Mouse (Mus musculus) midbrain, embryonic 11.5 days (tissue): ENCODE data around the gene Fcrl6. TPM values are rescaled to one million over a fixed set of nuclear protein-coding genes. Genes with fewer than 3 reads are reported as not detected.

Experiments
- ATAC-seq: fragments of 200-750 bp; cut with Nextera tagmentation; 2 replicates; pipeline ENCODE4 v1.8.0; 2017; ENCODE audit warnings: moderate TSS enrichment, moderate library complexity; ENCODE audit not compliant: low FRiP score
- DNase-seq: peaks from one replicate; pipeline ENCODE4 v3.0.0; 2015; ENCODE audit warnings: low spot score; ENCODE audit errors: missing footprints
- H3K27ac ChIP-seq: fragments of 300-500 bp; sonication (generic); 2 replicates; pipeline ENCODE4 v1.5.1; 2014; ENCODE audit warnings: low read depth, low read length
- H3K27me3 ChIP-seq: fragments of 300-500 bp; sonication (generic); 2 replicates; pipeline ENCODE4 v1.6.1; 2014; ENCODE audit warnings: mild to moderate bottlenecking, low read length, moderate library complexity, mixed read lengths; ENCODE audit not compliant: control insufficient read depth, insufficient read depth
- H3K36me3 ChIP-seq: fragments of 300-500 bp; sonication (generic); 2 replicates; pipeline ENCODE4 v1.6.1; 2014; ENCODE audit warnings: mild to moderate bottlenecking, low read length, moderate library complexity, mixed read lengths; ENCODE audit not compliant: control insufficient read depth, insufficient read depth
- H3K4me1 ChIP-seq: fragments of 300-500 bp; sonication (generic); 2 replicates; pipeline ENCODE4 v1.6.1; 2014; ENCODE audit warnings: low read length; ENCODE audit not compliant: control insufficient read depth, insufficient read depth
- H3K4me2 ChIP-seq: fragments of 300-500 bp; sonication (generic); 2 replicates; pipeline ENCODE4 v1.6.1; 2014; ENCODE audit warnings: mild to moderate bottlenecking, moderate library complexity
- H3K4me3 ChIP-seq: fragments of 300-500 bp; sonication (generic); 2 replicates; pipeline ENCODE4 v1.5.1; 2014; ENCODE audit warnings: low read depth, low read length
- H3K9ac ChIP-seq: fragments of 300-500 bp; sonication (generic); 2 replicates; pipeline ENCODE4 v1.6.1; 2014; ENCODE audit warnings: low read length
- H3K9me3 ChIP-seq: fragments of 300-500 bp; sonication (generic); 2 replicates; pipeline ENCODE4 v1.6.1; 2016; ENCODE audit warnings: low read length; ENCODE audit not compliant: control insufficient read depth
- WGBS: fragments of 180-500 bp; shearing (Covaris S2); extraction: QIAGEN DNeasy Blood & Tissue Kit; methylation state at CpG from one replicate; pipeline ENCODE4 v1.1.7; 2014; 5-methylcytosine and 5-hydroxymethylcytosine counted together
- polyA plus RNA-seq: library from polyadenylated mRNA; unstranded; fragments of >200 nt; fragmentation: Nextera tagmentation; extraction: Ambion mirVana; gene quantifications from 2 replicates; pipeline ENCODE4 v1.2.1, GENCODE M21; 2014

Gene Fcrl6
- polyA plus RNA-seq, 1 experiment from 2014 or later: 0.20 TPM

GRCm38 (mm10) chr1:172562641-172563464 is 39.5 kb downstream of the Fcrl6 start:
- no peak overlapping the region for H3K27ac ChIP-seq
- peaks cover 24% of the 10 kb centered on the region for H3K27me3 ChIP-seq

GRCm38 (mm10) chr1:172555638-172556037 is 46.7 kb downstream of the Fcrl6 start, which contains the start of gene Vsig8:
Vsig8 (plus strand) TSS chr1:172555938.
- ATAC-seq: no peak
- WGBS: 79% methylated on average over 11 of the region's 11 CpGs
- DNase-seq: no peak
- no peak within 1 kb of the TSS for H3K4me3 ChIP-seq
- peaks cover 5% of the 10 kb centered on the region for H3K4me1 ChIP-seq
- H3K27ac ChIP-seq: no peak within 1 kb of the TSS
- H3K9ac ChIP-seq: no peak within 1 kb of the TSS
- no peaks in the 10 kb centered on the region for H3K36me3 ChIP-seq
- no peak within 1 kb of the TSS for H3K4me2 ChIP-seq
- peaks cover 5% of the 10 kb centered on the region for H3K27me3 ChIP-seq
- H3K9me3 ChIP-seq: no peaks in the 10 kb centered on the region

More at GRCm38 (mm10) chr1:172562641-172563464, 39.5 kb downstream of the Fcrl6 start:
- H3K4me1 ChIP-seq: peaks cover 2% of the 10 kb centered on the region; the same call in 1 of the 2 replicates
- WGBS: under 1% methylated on average over 59 of the region's 66 CpGs
- ATAC-seq: peak; percentile 90
- peak overlapping the region; percentile 54 for H3K4me3 ChIP-seq
- H3K9me3 ChIP-seq: no peaks in the 10 kb centered on the region
- peak overlapping the region; percentile 91 for H3K4me2 ChIP-seq
- no peaks in the 10 kb centered on the region for H3K36me3 ChIP-seq
- H3K9ac ChIP-seq: peak overlapping the region; percentile 64
- DNase-seq: peak; percentile 98

- H3K27ac ChIP-seq: no peak overlapping the region
- 67% methylated on average over 1 of the region's 1 CpGs for WGBS
Measured at GRCm38 (mm10) chr1:172552623-172553022, 49.7 kb downstream of the Fcrl6 start.

DNA sequence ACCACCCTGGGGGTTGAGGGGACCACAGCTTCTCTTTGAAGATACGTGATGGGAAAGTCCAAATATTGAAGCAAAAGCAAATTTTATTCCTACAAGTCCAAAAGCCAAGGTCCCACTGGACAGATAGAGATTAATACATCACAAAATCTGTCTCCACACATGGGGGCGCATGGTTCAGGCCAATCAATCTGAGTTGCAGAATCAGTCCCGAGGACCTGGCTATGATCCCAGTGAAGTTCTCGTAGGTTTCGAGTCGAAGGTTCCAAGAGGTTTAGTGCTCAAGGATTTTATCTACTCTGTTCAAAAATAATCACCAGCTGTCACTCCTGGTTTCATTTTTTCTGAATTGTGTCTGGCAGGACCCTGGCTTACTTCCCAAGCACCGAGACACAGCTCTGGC is 51.3 kb downstream of the Fcrl6 start:
- ATAC-seq: 0 out of 2 replicates have a peak, but pooled peaks have one; percentile 13
- H3K27ac ChIP-seq: no peak overlapping the region

More at GRCm38 (mm10) chr1:172552623-172553022, 49.7 kb downstream of the Fcrl6 start:
- H3K9me3 ChIP-seq: no peaks in the 10 kb centered on the region
- H3K27me3 ChIP-seq: peaks cover 3% of the 10 kb centered on the region; the same call in 1 of the 2 replicates
- H3K4me2 ChIP-seq: no peak overlapping the region
- no peak overlapping the region for H3K4me3 ChIP-seq
- peaks cover 19% of the 10 kb centered on the region for H3K4me1 ChIP-seq
- H3K36me3 ChIP-seq: no peaks in the 10 kb centered on the region
- DNase-seq (peak; percentile 82), ATAC-seq (no peak)
- H3K9ac ChIP-seq: no peak overlapping the region

GRCm38 (mm10) chr1:172550551-172550951 is 51.8 kb downstream of the Fcrl6 start:
- Histone ChIP-seq H3K4me3 (peak overlapping the region; percentile 36), H3K36me3 (no peaks in the 10 kb centered on the region), H3K4me2 (peak overlapping the region; percentile 69), H3K9me3 (no peaks in the 10 kb centered on the region), H3K4me1 (peaks cover 19% of the 10 kb centered on the region), H3K27ac (no peak overlapping the region), H3K9ac (peak overlapping the region; percentile 64), H3K27me3 (peaks cover 3% of the 10 kb centered on the region; the same call in 1 of the 2 replicates)
- DNase-seq (peak; percentile 96), ATAC-seq (peak; percentile 91)
- WGBS: 0% methylated on average over 8 of the region's 8 CpGs

More for the DNA sequence above, 51.3 kb downstream of the Fcrl6 start:
- 51% methylated on average over 7 of the region's 7 CpGs for WGBS
- H3K36me3 ChIP-seq: no peaks in the 10 kb centered on the region
- H3K9me3 ChIP-seq: no peaks in the 10 kb centered on the region
- H3K4me3 ChIP-seq: no peak overlapping the region
- peaks cover 3% of the 10 kb centered on the region; the same call in 1 of the 2 replicates for H3K27me3 ChIP-seq
- DNase-seq: peak; percentile 81
- peaks cover 19% of the 10 kb centered on the region for H3K4me1 ChIP-seq
- peak overlapping the region; percentile 69; the same call in 1 of the 2 replicates for H3K4me2 ChIP-seq
- H3K9ac ChIP-seq: peak overlapping the region; percentile 64; the same call in 1 of the 2 replicates

DNA sequence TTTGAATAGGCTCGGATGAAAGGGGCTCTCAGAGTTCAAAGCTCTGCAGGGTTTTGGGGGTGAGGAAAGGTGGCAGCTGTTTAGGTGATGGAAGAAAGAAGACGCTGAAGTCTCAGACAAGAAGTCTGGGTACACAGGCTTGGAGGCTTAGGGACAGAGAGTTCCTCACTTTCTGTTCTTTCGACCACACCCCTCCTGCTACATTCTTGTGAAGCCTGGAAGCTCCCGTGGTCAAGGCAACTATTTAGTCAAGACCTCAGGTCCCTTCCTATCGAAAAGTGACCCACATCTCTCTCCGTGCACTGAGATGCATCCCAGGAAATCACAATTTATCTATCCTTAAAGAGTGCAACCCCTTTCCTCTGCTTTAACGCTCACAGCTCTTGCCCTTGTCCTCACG is 52.6 kb downstream of the Fcrl6 start:
- peaks cover 19% of the 10 kb centered on the region for H3K4me1 ChIP-seq
- peak overlapping the region; percentile 69 for H3K4me2 ChIP-seq
- H3K27ac ChIP-seq: no peak overlapping the region
- H3K9me3 ChIP-seq: no peaks in the 10 kb centered on the region
- peaks cover 3% of the 10 kb centered on the region; the same call in 1 of the 2 replicates for H3K27me3 ChIP-seq
- DNase-seq (peak; percentile 88), ATAC-seq (no peak)
- peak overlapping the region; percentile 64 for H3K9ac ChIP-seq
- H3K4me3 ChIP-seq: peak overlapping the region; percentile 36
- H3K36me3 ChIP-seq: no peaks in the 10 kb centered on the region
- 2% methylated on average over 8 of the region's 8 CpGs for WGBS

GRCm38 (mm10) chr1:172549314-172549713 is 53.0 kb downstream of the Fcrl6 start:
- no peak overlapping the region for H3K27ac ChIP-seq
- peaks cover 3% of the 10 kb centered on the region; the same call in 1 of the 2 replicates for H3K27me3 ChIP-seq
- no peaks in the 10 kb centered on the region for H3K9me3 ChIP-seq
- H3K4me3 ChIP-seq: no peak overlapping the region
- peaks cover 19% of the 10 kb centered on the region for H3K4me1 ChIP-seq
- no peaks in the 10 kb centered on the region for H3K36me3 ChIP-seq
- DNase-seq: no peak
- H3K9ac ChIP-seq: no peak overlapping the region
- H3K4me2 ChIP-seq: no peak overlapping the region; the same call in 1 of the 2 replicates
- 8% methylated on average over 2 of the region's 2 CpGs for WGBS
- ATAC-seq: peak; percentile 17; the same call in 1 of the 2 replicates

DNA sequence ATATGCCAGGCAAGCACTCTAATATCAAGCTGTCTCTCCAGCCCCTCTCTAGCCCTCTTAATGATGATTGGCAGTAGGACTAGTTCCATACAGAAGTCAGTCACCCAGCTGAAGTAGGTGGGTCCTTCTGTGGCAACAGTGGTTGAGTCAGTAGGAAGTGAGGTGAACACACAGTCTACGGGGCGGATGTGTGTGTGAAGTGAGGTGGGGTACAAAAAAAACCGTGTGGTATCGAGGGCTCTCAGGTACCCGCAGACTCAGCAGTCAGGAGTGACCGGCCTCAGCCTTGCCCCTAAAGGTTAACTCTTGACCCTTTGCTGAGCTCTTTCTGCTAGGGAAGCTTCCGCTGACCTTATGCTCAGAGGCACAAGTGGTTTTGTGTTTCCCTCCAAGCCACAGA is 53.9 kb downstream of the Fcrl6 start:
- Histone ChIP-seq H3K9me3 (no peaks in the 10 kb centered on the region), H3K4me3 (no peak overlapping the region), H3K9ac (no peak overlapping the region), H3K36me3 (no peaks in the 10 kb centered on the region), H3K27ac (no peak overlapping the region), H3K4me1 (peaks cover 19% of the 10 kb centered on the region), H3K4me2 (no peak overlapping the region), H3K27me3 (peaks cover 3% of the 10 kb centered on the region; the same call in 1 of the 2 replicates)
- ATAC-seq: no peak
- WGBS: 47% methylated on average over 7 of the region's 7 CpGs
- no peak for DNase-seq
